In the genomic region with DNA sequence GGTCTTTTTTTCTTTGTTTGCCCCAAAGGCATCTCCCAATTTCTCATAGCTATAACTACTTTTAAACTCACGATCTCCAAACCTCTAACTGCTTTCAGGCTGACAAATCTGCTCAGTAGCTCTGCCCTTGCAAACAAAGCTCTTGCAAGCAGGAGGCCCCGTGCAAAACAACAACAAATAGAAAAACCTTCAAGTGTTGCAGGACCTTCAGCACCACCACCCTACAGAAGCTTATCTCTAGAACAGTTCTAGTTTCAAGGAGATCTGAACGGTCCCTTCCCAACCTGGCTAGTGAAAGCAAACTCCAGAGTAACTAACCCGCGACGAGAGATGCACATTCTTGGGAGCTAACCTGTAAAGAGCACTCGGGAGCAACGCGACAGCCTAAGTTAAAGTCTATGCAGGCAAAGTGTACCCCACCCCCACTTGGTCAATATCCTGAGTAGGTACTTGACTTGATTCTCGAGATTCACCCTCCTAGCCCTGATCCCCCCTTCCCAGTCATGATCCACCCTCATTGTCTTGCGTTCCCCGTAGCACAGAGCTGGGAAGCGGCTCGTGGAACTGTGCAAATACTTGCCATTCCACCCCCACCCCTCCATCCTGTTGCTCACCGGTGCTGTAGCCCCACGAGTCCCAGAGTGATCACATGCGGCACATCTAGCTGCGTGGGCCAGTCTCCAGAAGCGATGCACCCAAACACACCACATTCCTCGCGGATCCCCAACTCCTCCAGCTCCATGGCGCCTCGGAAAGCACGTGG, we compare ENCODE assay signal across 8 mouse cellular contexts. TPM values are rescaled to one million over a fixed set of nuclear protein-coding genes. Genes with fewer than 3 reads are reported as not detected.
DNase-seq lines count a peak whose midpoint lies in the region; ATAC-seq and TF ChIP-seq lines count a peak whose summit lies in the region.

No protein-coding gene starts in this region.

- H3K9me3 ChIP-seq in heart, embryonic 14.5 days (ENCODE audit: control insufficient read depth, low read length), result no peaks in the 10 kb centered on the region
- no peaks in the 10 kb centered on the region for H3K9me3 ChIP-seq in E14TG2a.4 (ENCODE audit: low read length)
- H3K9me3 ChIP-seq in limb, embryonic 11.5 days (ENCODE audit: control insufficient read depth, low read length), result no peaks in the 10 kb centered on the region
- no peaks in the 10 kb centered on the region for H3K9me3 ChIP-seq in midbrain, postnatal 0 days (ENCODE audit: low read length)

- H3K4me2 ChIP-seq in heart, embryonic 14.5 days (ENCODE audit: low read length), result peak overlapping the region; percentile 94
- peak overlapping the region; percentile 48 for H3K4me2 ChIP-seq in limb, embryonic 11.5 days (ENCODE audit: low read depth, severe bottlenecking)
- H3K4me2 ChIP-seq in midbrain, postnatal 0 days (ENCODE audit: low read depth, low read length, poor library complexity, severe bottlenecking), result peak overlapping the region; percentile 90

- ATAC-seq in heart, embryonic 14.5 days (ENCODE audit: insufficient number of reproducible peaks, insufficient read depth, low FRiP score, low read depth), result no peak; the same call in 1 of the 2 replicates
- no peak; the same call in 1 of the 2 replicates for ATAC-seq in limb, embryonic 11.5 days (ENCODE audit: insufficient number of reproducible peaks, low FRiP score, low TSS enrichment, low read depth)
- no peak for ATAC-seq in midbrain, postnatal 0 days (ENCODE audit: low FRiP score)

- no peaks in the 10 kb centered on the region for H3K27me3 ChIP-seq in heart, embryonic 14.5 days (ENCODE audit: control insufficient read depth, insufficient read depth, low read length)
- H3K27me3 ChIP-seq in E14TG2a.4 (ENCODE audit: insufficient read depth, low read length), result no peaks in the 10 kb centered on the region
- H3K27me3 ChIP-seq in limb, embryonic 11.5 days (ENCODE audit: control insufficient read depth, insufficient read depth, low read length), result no peaks in the 10 kb centered on the region
- H3K27me3 ChIP-seq in midbrain, postnatal 0 days (ENCODE audit: insufficient read depth, low read length), result no peaks in the 10 kb centered on the region

- no peak for DNase-seq in heart, postnatal 25 days (ENCODE audit: low spot score)
- no peak for DNase-seq in limb, embryonic 11.5 days (ENCODE audit: low spot score)
- DNase-seq in midbrain, postnatal 0 days (ENCODE audit: low spot score), result peak; percentile 17
- DNase-seq in layer of hippocampus, adult 9-10 months (ENCODE audit: low spot score), result no peak
- no peak for DNase-seq in urinary bladder, postnatal 14 days (ENCODE audit: low spot score)

- peaks cover 18% of the 10 kb centered on the region for H3K36me3 ChIP-seq in heart, embryonic 14.5 days (ENCODE audit: control insufficient read depth, insufficient read depth, low read length)
- H3K36me3 ChIP-seq in E14TG2a.4 (ENCODE audit: insufficient read depth, low read length), result peaks cover 72% of the 10 kb centered on the region
- H3K36me3 ChIP-seq in limb, embryonic 11.5 days (ENCODE audit: control insufficient read depth, insufficient read depth, low read length), result peaks cover 2% of the 10 kb centered on the region; the same call in 1 of the 2 replicates
- 0 out of 2 replicates have a peak, but pooled peaks cover 5% of the 10 kb centered on the region for H3K36me3 ChIP-seq in midbrain, postnatal 0 days (ENCODE audit: insufficient read depth, low read length)

- H3K4me1 ChIP-seq in heart, embryonic 14.5 days (ENCODE audit: control insufficient read depth in 2 of 2, insufficient read depth in 2 of 2, low read length in 2 of 2), result peaks cover 11 to 57% of the 10 kb centered on the region in 2 experiments
- H3K4me1 ChIP-seq in E14TG2a.4 (replicated peaks; ENCODE audit: low read depth, low read length), result peaks cover 78% of the 10 kb centered on the region
- 0 out of 2 replicates have a peak, but pooled peaks cover 4% of the 10 kb centered on the region for H3K4me1 ChIP-seq in embryonic fibroblast, embryonic 13.5 days (ENCODE audit: control insufficient read depth, insufficient read depth, low read length)
- H3K4me1 ChIP-seq in limb, embryonic 11.5 days (ENCODE audit: control insufficient read depth, insufficient read depth, low read length), result peaks cover 5% of the 10 kb centered on the region; the same call in 1 of the 2 replicates
- peaks cover 10% of the 10 kb centered on the region for H3K4me1 ChIP-seq in midbrain, postnatal 0 days (ENCODE audit: insufficient read depth, low read length)

- TF ChIP-seq CTCF in E14TG2a.4 (conservative IDR thresholded peaks at IDR 0.05; ENCODE audit: low read length), result no peak
- TF ChIP-seq CTCF in embryonic fibroblast, embryonic 13.5 days (IDR thresholded peaks at IDR 0.05; ENCODE audit: borderline replicate concordance, insufficient read depth, low read length), result no peak
- no peak for TF ChIP-seq CTCF in midbrain, postnatal 0 days (IDR thresholded peaks at IDR 0.05)

- WGBS in heart, embryonic 14.5 days, result under 1% methylated on average over 24 of the region's 24 CpGs
- whole genome bisulfite sequencing in limb, embryonic 11.5 days, result 1% methylated on average over 24 of the region's 24 CpGs
- under 1% methylated on average over 24 of the region's 24 CpGs for WGBS in midbrain, postnatal 0 days

- peak overlapping the region; percentile 90 for H3K9ac ChIP-seq in heart, embryonic 14.5 days (ENCODE audit: low read length)
- H3K9ac ChIP-seq in limb, embryonic 11.5 days (ENCODE audit: low read length), result peak overlapping the region; percentile 35
- H3K9ac ChIP-seq in midbrain, postnatal 0 days (replicated peaks; ENCODE audit: low read length, poor library complexity, severe bottlenecking), result peak overlapping the region; percentile 73

- no peak for TF ChIP-seq POLR2A in embryonic fibroblast, embryonic 13.5 days (IDR thresholded peaks at IDR 0.05; ENCODE audit: low read depth, low read length)

- intact Hi-C loops in heart, postnatal 25 days (cut with DNase I), result loop anchor here (1.0 to 2.0 kb wide), 2 partner anchors 24 to 45 kb away; a partner anchor contains a TSS

- H3K4me3 ChIP-seq in heart, embryonic 14.5 days (ENCODE audit: control insufficient read depth in 1 of 2, insufficient read depth in 1 of 2, low read depth in 1 of 2, low read length in 2 of 2), result peak overlapping the region; percentile 63 to 81
- H3K4me3 ChIP-seq in E14TG2a.4 (replicated peaks; ENCODE audit: low read length), result peak overlapping the region; percentile 98
- H3K4me3 ChIP-seq in embryonic fibroblast, embryonic 13.5 days (ENCODE audit: insufficient read depth, low read length), result peak overlapping the region; percentile 60
- peak overlapping the region; percentile 67 for H3K4me3 ChIP-seq in limb, embryonic 11.5 days (ENCODE audit: low read depth, low read length)
- peak overlapping the region; percentile 69 for H3K4me3 ChIP-seq in midbrain, postnatal 0 days (ENCODE audit: low read depth, low read length)

- H3K27ac ChIP-seq in heart, embryonic 14.5 days (replicated peaks in 1 of 2; ENCODE audit: control insufficient read depth in 1 of 2, insufficient read depth in 1 of 2, low read depth in 2 of 2, low read length in 2 of 2), result peak overlapping the region; percentile 72 to 81
- 0 out of 2 replicates have a peak overlapping the region, but pooled peaks have one; percentile 4 for H3K27ac ChIP-seq in embryonic fibroblast, embryonic 13.5 days (ENCODE audit: insufficient read depth, low read length)
- H3K27ac ChIP-seq in limb, embryonic 11.5 days (replicated peaks; ENCODE audit: low read depth, low read length), result 0 out of 2 replicates have a peak overlapping the region, but pooled peaks have one; percentile 10
- H3K27ac ChIP-seq in midbrain, postnatal 0 days (ENCODE audit: low read depth, low read length), result peak overlapping the region; percentile 70

RNA-seq across cellular contexts. Expression of a gene that starts 0.6 kb away (rescaled TPM):
- polyA plus RNA-seq in heart, embryonic 14.5 days (2014; fragmentation: Nextera tagmentation; extraction: Ambion mirVana), result 231 and 234 TPM in 2 replicates
- total RNA-seq in heart, postnatal 25 days (2021), result 100 to 1,000 TPM; 138 to 159 TPM
- 162 and 173 TPM in 2 replicates for polyA plus RNA-seq in embryonic fibroblast, embryonic 13.5 days (2011; ENCODE audit: insufficient read length, low read depth, missing spikeins)
- 484 and 488 TPM in 2 replicates for polyA plus RNA-seq in limb, embryonic 11.5 days (2014; fragmentation: Nextera tagmentation; extraction: Ambion mirVana)
- total RNA-seq in midbrain, postnatal 0 days (2014; rRNA removed), result 96.6 and 116 TPM in 2 replicates
- polyA plus RNA-seq in midbrain, postnatal 0 days (2015; fragmentation: Nextera tagmentation; extraction: Ambion mirVana), result 137 and 144 TPM in 2 replicates

RNA-seq across cellular contexts. Expression of a gene that starts 0.9 kb away (rescaled TPM):
- polyA plus RNA-seq in heart, embryonic 14.5 days (2014; fragmentation: Nextera tagmentation; extraction: Ambion mirVana), result 23.8 and 26.4 TPM in 2 replicates
- total RNA-seq in heart, postnatal 25 days (2021), result 10 to 100 TPM; 12.2 to 15.5 TPM
- 17.0 and 20.2 TPM in 2 replicates for polyA plus RNA-seq in embryonic fibroblast, embryonic 13.5 days (2011; ENCODE audit: insufficient read length, low read depth, missing spikeins)
- polyA plus RNA-seq in limb, embryonic 11.5 days (2014; fragmentation: Nextera tagmentation; extraction: Ambion mirVana), result 42.5 and 45.6 TPM in 2 replicates
- total RNA-seq in midbrain, postnatal 0 days (2014; rRNA removed), result 10.7 and 14.0 TPM in 2 replicates
- 7.8 and 8.2 TPM in 2 replicates for polyA plus RNA-seq in midbrain, postnatal 0 days (2015; fragmentation: Nextera tagmentation; extraction: Ambion mirVana)

RNA-seq across cellular contexts. Expression of a gene that starts 24.0 kb away (rescaled TPM):
- 49.8 and 53.7 TPM in 2 replicates for polyA plus RNA-seq in heart, embryonic 14.5 days (2014; fragmentation: Nextera tagmentation; extraction: Ambion mirVana)
- total RNA-seq in heart, postnatal 25 days (2021), result 10 to 100 TPM; 52.7 to 59.6 TPM
- polyA plus RNA-seq in embryonic fibroblast, embryonic 13.5 days (2011; ENCODE audit: insufficient read length, low read depth, missing spikeins), result 192 and 197 TPM in 2 replicates
- 88.3 and 88.6 TPM in 2 replicates for polyA plus RNA-seq in limb, embryonic 11.5 days (2014; fragmentation: Nextera tagmentation; extraction: Ambion mirVana)
- total RNA-seq in midbrain, postnatal 0 days (2014; rRNA removed), result 69.8 and 80.3 TPM in 2 replicates
- 74.3 and 76.7 TPM in 2 replicates for polyA plus RNA-seq in midbrain, postnatal 0 days (2015; fragmentation: Nextera tagmentation; extraction: Ambion mirVana)

RNA-seq across cellular contexts. Expression of a gene that starts 45.2 kb away (rescaled TPM):
- polyA plus RNA-seq in heart, embryonic 14.5 days (2014; fragmentation: Nextera tagmentation; extraction: Ambion mirVana), result 17.8 and 19.1 TPM in 2 replicates
- total RNA-seq in heart, postnatal 25 days (2021), result 10 to 100 TPM; 14.4 to 15.4 TPM
- polyA plus RNA-seq in embryonic fibroblast, embryonic 13.5 days (2011; ENCODE audit: insufficient read length, low read depth, missing spikeins), result 18.0 and 20.2 TPM in 2 replicates
- polyA plus RNA-seq in limb, embryonic 11.5 days (2014; fragmentation: Nextera tagmentation; extraction: Ambion mirVana), result 16.2 and 23.9 TPM in 2 replicates
- 11.0 and 16.3 TPM in 2 replicates for total RNA-seq in midbrain, postnatal 0 days (2014; rRNA removed)
- 10.1 and 11.5 TPM in 2 replicates for polyA plus RNA-seq in midbrain, postnatal 0 days (2015; fragmentation: Nextera tagmentation; extraction: Ambion mirVana)

RNA-seq across cellular contexts. Expression of a gene that starts 53.3 kb away (rescaled TPM):
- polyA plus RNA-seq in heart, embryonic 14.5 days (2014; fragmentation: Nextera tagmentation; extraction: Ambion mirVana), result not detected in 2 replicates
- not detected for total RNA-seq in heart, postnatal 25 days (2021)
- polyA plus RNA-seq in embryonic fibroblast, embryonic 13.5 days (2011; ENCODE audit: insufficient read length, low read depth, missing spikeins), result not detected in 2 replicates
- polyA plus RNA-seq in limb, embryonic 11.5 days (2014; fragmentation: Nextera tagmentation; extraction: Ambion mirVana), result 0.40 TPM in 1 of 2 replicates, not detected in the other
- total RNA-seq in midbrain, postnatal 0 days (2014; rRNA removed), result not detected in 2 replicates
- polyA plus RNA-seq in midbrain, postnatal 0 days (2015; fragmentation: Nextera tagmentation; extraction: Ambion mirVana), result not detected in 2 replicates

Comparison
In these comparisons a context has a peak if more than half of its experiments do, and no peak if none do; other contexts are left out.
1. H3K27ac ChIP-seq: peak in every context shown above with its lines; median percentile 76 in heart, embryonic 14.5 days; 70 in midbrain, postnatal 0 days; 10 in limb, embryonic 11.5 days; 4 in embryonic fibroblast, embryonic 13.5 days.
2. H3K9ac ChIP-seq: peak in every context shown above with its lines; median percentile 90 in heart, embryonic 14.5 days; 73 in midbrain, postnatal 0 days; 35 in limb, embryonic 11.5 days.